Mouse (Mus musculus) testis, adult 2 months (tissue): ENCODE data around the gene Abhd6.

Experiments used
- CTCF ChIP-seq: fragments of 200-500 bp; IDR thresholded peaks from 2 replicates; pipeline ENCODE4 v1.5.1; 2012; ENCODE audit warnings: low read depth, mild to moderate bottlenecking, inconsistent platforms, low read length, moderate library complexity; ENCODE audit not compliant: control insufficient read depth, insufficient read depth, insufficient replicate concordance
- POLR2A ChIP-seq: fragments of 200-500 bp; IDR thresholded peaks from 2 replicates; pipeline ENCODE4 v1.6.1; 2012; ENCODE audit warnings: low read depth, mild to moderate bottlenecking, inconsistent platforms, low read length, moderate library complexity; ENCODE audit not compliant: control insufficient read depth

DNA sequence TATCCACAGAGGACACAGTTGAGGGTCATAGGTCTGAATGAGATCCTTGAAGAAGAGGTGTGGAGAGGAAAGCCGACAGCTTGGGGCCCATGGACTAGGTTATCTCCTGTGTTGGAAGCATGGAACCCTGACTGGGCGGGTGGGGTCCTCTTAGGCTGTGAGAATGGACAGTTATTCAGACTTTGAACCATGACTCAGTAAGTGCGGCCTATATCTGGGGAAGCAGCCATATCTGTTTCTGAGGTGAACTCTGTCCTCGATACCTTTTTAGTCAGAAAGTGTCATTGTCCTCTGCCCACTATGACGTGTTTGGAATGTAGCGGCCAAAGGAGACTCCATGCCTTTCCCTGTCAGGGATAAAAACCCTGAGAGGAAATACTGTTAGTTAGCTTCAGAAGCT, 44.1 kb downstream of the Abhd6 start:
- TF ChIP-seq CTCF (no peak), POLR2A (no peak)
